Mouse (Mus musculus) brain, embryonic 14.5 days (tissue): ENCODE measurements around the gene Zg16. TPM values are rescaled to one million over a fixed set of nuclear protein-coding genes. Genes with fewer than 3 reads are reported as not detected.
A peak's percentile ranks its signal among the peaks of the same experiment; 100 is the strongest.

Experiments used
- DNase-seq: peaks from one replicate; pipeline ENCODE4 v3.0.0-alpha.2; 2011; ENCODE audit warnings: low read depth
- CTCF ChIP-seq: fragments of 200-500 bp; IDR thresholded peaks from 2 replicates; pipeline ENCODE4 v1.5.1; 2012; ENCODE audit warnings: inconsistent platforms, mild to moderate bottlenecking, moderate library complexity, borderline replicate concordance; ENCODE audit not compliant: insufficient read depth, insufficient read length; ENCODE audit errors: extremely low read depth
- POLR2A ChIP-seq: fragments of 200-500 bp; IDR thresholded peaks from 2 replicates; pipeline ENCODE4 v1.6.1; 2012; ENCODE audit warnings: mild to moderate bottlenecking, inconsistent platforms, borderline replicate concordance; ENCODE audit not compliant: poor library complexity, insufficient read depth, insufficient read length, severe bottlenecking; ENCODE audit errors: extremely low read depth
- polyA plus RNA-seq: library from polyadenylated mRNA; depleted of rRNA; stranded (reverse); fragments of >200 nt; gene quantifications from 2 replicates; pipeline ENCODE4 v1.2.3, GENCODE M21; 2012

The Zg16 gene
- polyA plus RNA-seq, 1 experiment = 0.21 TPM

GRCm38 (mm10) chr7:127083689-127084088 lies 3.4 kb downstream of the Zg16 start:
- TF ChIP-seq CTCF (no peak), POLR2A (no peak)

GRCm38 (mm10) chr7:127082995-127083394 lies 4.1 kb downstream of the Zg16 start:
- TF ChIP-seq CTCF (no peak), POLR2A (no peak)
- DNase-seq = no peak

More at GRCm38 (mm10) chr7:127083689-127084088, 3.4 kb downstream of the Zg16 start:
- DNase-seq = no peak

- TF ChIP-seq POLR2A (no peak), CTCF (no peak)
- no peak for DNase-seq
Measured at GRCm38 (mm10) chr7:127082271-127082670, 4.9 kb downstream of the Zg16 start.

GRCm38 (mm10) chr7:127080045-127080444 lies 7.1 kb downstream of the Zg16 start:
- TF ChIP-seq CTCF (no peak), POLR2A (no peak)

GRCm38 (mm10) chr7:127077692-127078091 lies 9.4 kb downstream of the Zg16 start:
- no peak for DNase-seq
- TF ChIP-seq CTCF (no peak), POLR2A (no peak)

More at GRCm38 (mm10) chr7:127080045-127080444, 7.1 kb downstream of the Zg16 start:
- no peak for DNase-seq

- no peak for DNase-seq
- TF ChIP-seq POLR2A = no peak
- no peak for TF ChIP-seq CTCF
Measured at GRCm38 (mm10) chr7:127076188-127076587, 10.9 kb downstream of the Zg16 start.

- TF ChIP-seq POLR2A (no peak), CTCF (no peak)
- no peak for DNase-seq
Measured at GRCm38 (mm10) chr7:127073221-127073620, 13.9 kb downstream of the Zg16 start.

GRCm38 (mm10) chr7:127070871-127071413 lies 16.2 kb downstream of the Zg16 start:
- no peak for DNase-seq
- TF ChIP-seq CTCF (no peak), POLR2A (no peak)

- TF ChIP-seq CTCF (no peak), POLR2A (no peak)
Measured at GRCm38 (mm10) chr7:127066317-127066716, 20.8 kb downstream of the Zg16 start.

GRCm38 (mm10) chr7:127065538-127065937 lies 21.6 kb downstream of the Zg16 start:
- DNase-seq = no peak
- no peak for TF ChIP-seq POLR2A

More at GRCm38 (mm10) chr7:127066317-127066716, 20.8 kb downstream of the Zg16 start:
- DNase-seq = no peak

GRCm38 (mm10) chr7:127055026-127055585 lies 32.0 kb downstream of the Zg16 start:
- TF ChIP-seq CTCF (no peak), POLR2A (no peak)
- DNase-seq = no peak

GRCm38 (mm10) chr7:127041851-127042672 lies 45.1 kb downstream of the Zg16 start, which contains the start of gene Kif22:
Gene Kif22, minus strand, starts transcription at chr7:127042471.
- TF ChIP-seq POLR2A = no peak
- no peak for TF ChIP-seq CTCF
- peak; percentile 95 for DNase-seq

- no peak for DNase-seq
- TF ChIP-seq POLR2A = no peak
Measured at GRCm38 (mm10) chr7:127031244-127031643, 55.9 kb downstream of the Zg16 start.
